Mouse (Mus musculus) MEL (cell line): Measurements from ENCODE around the gene Washc3. TPM values are rescaled to one million over a fixed set of nuclear protein-coding genes. Genes with fewer than 3 reads are reported as not detected.

ENCODE experiments used
- DNase-seq: peaks from one replicate; pipeline ENCODE4 v3.0.0; 2011; ENCODE audit warnings: low read depth, low spot score
- H3K27ac ChIP-seq: 2 replicates; pipeline ENCODE4 v1.5.1; 2012; ENCODE audit warnings: low read depth, mild to moderate bottlenecking, control low read depth, low read length, moderate library complexity; ENCODE audit not compliant: control insufficient read depth
- H3K27me3 ChIP-seq, 2 experiments: fragments of 150-350 bp in 1 of 2; sonication (generic) in 1 of 2; 2 replicates each; pipeline ENCODE4 v1.6.1; 2012; ENCODE audit warnings: low read length in 2 of 2, mild to moderate bottlenecking in 2 of 2, improper control_type of control experiment in 1 of 2, moderate library complexity in 1 of 2; ENCODE audit not compliant: insufficient read depth in 2 of 2, control insufficient read depth in 1 of 2
- H3K36me3 ChIP-seq, 2 experiments: 2 replicates each; pipeline ENCODE4 v1.6.1; 2012 to 2014; ENCODE audit warnings: low read length in 2 of 2, improper control_type of control experiment in 1 of 2, inconsistent platforms in 1 of 2, mild to moderate bottlenecking in 1 of 2; ENCODE audit not compliant: insufficient read depth in 2 of 2, control insufficient read depth in 1 of 2
- H3K4me1 ChIP-seq, 2 experiments: fragments of 150-350 bp in 1 of 2; sonication (generic) in 1 of 2; 2 replicates each; pipeline ENCODE4 v1.6.1; 2012; ENCODE audit warnings: low read length in 2 of 2, improper control_type of control experiment in 1 of 2, mild to moderate bottlenecking in 1 of 2; ENCODE audit not compliant: insufficient read depth in 2 of 2, control insufficient read depth in 1 of 2
- H3K4me3 ChIP-seq, 2 experiments: fragments of 150-350 bp in 1 of 2; sonication (generic) in 1 of 2; 2 replicates each; pipeline ENCODE4 v1.5.1; 2012; ENCODE audit warnings: low read depth in 2 of 2, low read length in 2 of 2, mild to moderate bottlenecking in 2 of 2, moderate library complexity in 2 of 2, control low read depth in 1 of 2, improper control_type of control experiment in 1 of 2; ENCODE audit not compliant: control insufficient read depth in 1 of 2, insufficient read depth in 1 of 2
- H3K79me2 ChIP-seq: 2 replicates; pipeline ENCODE4 v1.6.1; 2012; ENCODE audit warnings: mild to moderate bottlenecking, low read length, moderate library complexity; ENCODE audit not compliant: control insufficient read depth, poor library complexity, insufficient read depth
- H3K9ac ChIP-seq: 2 replicates; pipeline ENCODE4 v1.6.1; 2012; ENCODE audit warnings: low read depth, mild to moderate bottlenecking, control low read depth, low read length, moderate library complexity; ENCODE audit not compliant: control insufficient read depth, poor library complexity, severe bottlenecking
- H3K9me3 ChIP-seq: fragments of 150-350 bp; sonication (generic); replicated peaks from 2 replicates; pipeline ENCODE4 v1.6.1; 2012; ENCODE audit warnings: mild to moderate bottlenecking, low read length, improper control_type of control experiment, moderate library complexity; ENCODE audit not compliant: insufficient read depth
- CHD2 ChIP-seq: IDR thresholded peaks from 2 replicates; pipeline ENCODE4 v1.6.1; 2011; ENCODE audit warnings: low read length, improper control_type of control experiment
- CTCF ChIP-seq, 3 experiments: IDR thresholded peaks in 2 of 3; conservative IDR thresholded peaks in 1 of 3; 2 replicates each; pipeline ENCODE4 v1.5.1; 2011 to 2012; ENCODE audit warnings: low read length in 3 of 3, low read depth in 2 of 3, mild to moderate bottlenecking in 2 of 3, improper control_type of control experiment in 1 of 3, inconsistent platforms in 1 of 3, mixed read lengths in 1 of 3, moderate library complexity in 1 of 3; ENCODE audit not compliant: control insufficient read depth in 1 of 3, insufficient read depth in 1 of 3, poor library complexity in 1 of 3, severe bottlenecking in 1 of 3
- E2F4 ChIP-seq: IDR thresholded peaks from 2 replicates; pipeline ENCODE4 v1.6.1; 2011; ENCODE audit warnings: low read depth, low read length, improper control_type of control experiment, borderline replicate concordance
- GABPA ChIP-seq: IDR thresholded peaks from 2 replicates; pipeline ENCODE4 v1.6.1; 2012; ENCODE audit warnings: low read depth, mild to moderate bottlenecking, inconsistent platforms, low read length, improper control_type of control experiment, moderate library complexity
- JUND ChIP-seq: IDR thresholded peaks from 2 replicates; pipeline ENCODE4 v1.6.1; 2011; ENCODE audit warnings: low read depth, mild to moderate bottlenecking, improper control_type of control experiment, low read length
- MAFK ChIP-seq: IDR thresholded peaks from 2 replicates; pipeline ENCODE4 v1.6.1; 2011; ENCODE audit warnings: low read depth, mild to moderate bottlenecking, low read length, improper control_type of control experiment, borderline replicate concordance
- MXI1 ChIP-seq: IDR thresholded peaks from 2 replicates; pipeline ENCODE4 v1.6.1; 2011; ENCODE audit warnings: mild to moderate bottlenecking, low read depth, low read length, improper control_type of control experiment
- POLR2AphosphoS2 ChIP-seq: IDR thresholded peaks from 2 replicates; pipeline ENCODE4 v1.6.1; 2011; ENCODE audit warnings: low read length, improper control_type of control experiment
- POLR2AphosphoS5 ChIP-seq: IDR thresholded peaks from 2 replicates; pipeline ENCODE4 v1.6.1; 2012; ENCODE audit warnings: low read depth, borderline replicate concordance, mild to moderate bottlenecking, inconsistent platforms, low read length, moderate library complexity, mixed read lengths
- SIN3A ChIP-seq: IDR thresholded peaks from 2 replicates; pipeline ENCODE4 v1.6.1; 2012; ENCODE audit warnings: low read length, improper control_type of control experiment, inconsistent platforms
- TCF12 ChIP-seq: IDR thresholded peaks from 2 replicates; pipeline ENCODE4 v1.6.1; 2014; ENCODE audit warnings: low read depth, mild to moderate bottlenecking, inconsistent platforms, low read length, improper control_type of control experiment, moderate library complexity
- ZMIZ1 ChIP-seq: IDR thresholded peaks from 2 replicates; pipeline ENCODE4 v1.6.1; 2012; ENCODE audit warnings: low read depth, mild to moderate bottlenecking, inconsistent platforms, low read length, improper control_type of control experiment, moderate library complexity
- polyA plus RNA-seq, 2 experiments: library from polyadenylated mRNA; stranded (reverse) in 1 of 2; unstranded in 1 of 2; fragments of >175 nt in 1 of 2; fragments of >200 nt in 1 of 2; gene quantifications; 2 replicates each; pipeline versions ENCODE4 v1.2.1 to v1.2.4; 2012; ENCODE audit warnings: low replicate concordance in 2 of 2, low read depth in 1 of 2; ENCODE audit not compliant: insufficient read length in 2 of 2, insufficient read depth in 1 of 2, missing spikeins in 1 of 2
- total RNA-seq: library from RNA; depleted of rRNA; stranded (reverse); fragments of 300-350 nt; gene quantifications from 2 replicates; pipeline ENCODE4 v1.2.3, GENCODE M21; 2012; rRNA removed

The Washc3 gene
- total and polyA plus RNA-seq, 3 experiments = 40.2 to 41.4 TPM; not detected in 1

DNA sequence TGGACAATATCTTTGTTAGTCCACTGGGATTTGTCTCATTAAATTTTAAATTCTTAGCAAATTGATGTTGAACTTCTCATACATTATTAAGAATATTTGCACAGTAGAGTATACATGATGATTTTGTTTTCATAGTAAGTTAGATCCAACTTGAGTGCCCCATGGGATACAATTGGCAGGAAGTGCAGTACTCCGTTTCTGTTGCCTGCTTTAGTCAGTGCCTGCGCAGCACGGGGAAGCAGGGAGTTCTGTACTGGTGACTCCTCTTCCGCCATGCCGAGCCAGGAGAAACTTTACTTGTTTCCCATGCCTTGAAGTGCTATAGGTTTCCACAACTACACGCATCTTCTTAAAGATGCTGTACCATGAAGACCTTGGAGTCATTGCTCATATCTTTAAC is 94.2 kb downstream of the Washc3 start:
- Histone ChIP-seq H3K9me3 (no peaks in the 10 kb centered on the region), H3K4me3 (no peak overlapping the region), H3K27ac (no peak overlapping the region), H3K4me1 (no peaks in the 10 kb centered on the region), H3K9ac (no peak overlapping the region), H3K36me3 (no peaks in the 10 kb centered on the region), H3K79me2 (no peaks in the 10 kb centered on the region), H3K27me3 (no peaks in the 10 kb centered on the region)
- TF ChIP-seq MAFK (no peak), MXI1 (no peak), ZMIZ1 (no peak), POLR2AphosphoS2 (no peak), GABPA (no peak), POLR2AphosphoS5 (no peak), E2F4 (no peak), JUND (no peak), CTCF (IDR thresholded peaks at IDR 0.05 in 2 of 3, conservative IDR thresholded peaks at IDR 0.05 in 1 of 3; ENCODE audit: control insufficient read depth in 1 of 3, insufficient read depth in 1 of 3, low read depth in 2 of 3, low read length in 3 of 3, poor library complexity in 1 of 3, severe bottlenecking in 1 of 3) (no peak), CHD2 (no peak), TCF12 (no peak), SIN3A (no peak)
- no peak for DNase-seq

Other genes starting within 250 kb of the Washc3 start
- 0.23 TPM in 1 of 2 replicates, not detected in the other for gene Pmch, start 110.0 kb upstream of the Washc3 start, total RNA-seq
- gene Pmch, start 110.0 kb upstream of the Washc3 start, polyA plus RNA-seq = 1 to 10 TPM in 1 of 2 experiments, not detected in 1; 1.8 TPM
- 17.6 and 19.0 TPM in 2 replicates for gene Parpbp, start 54.2 kb upstream of the Washc3 start, total RNA-seq
- 10 to 100 TPM in 1 of 2 experiments, not detected in 1; 14.6 TPM for gene Parpbp, start 54.2 kb upstream of the Washc3 start, polyA plus RNA-seq
- 109 and 118 TPM in 2 replicates for gene Nup37, start 54.1 kb upstream of the Washc3 start, total RNA-seq
- gene Nup37, start 54.1 kb upstream of the Washc3 start, polyA plus RNA-seq = 100 to 1,000 TPM in 1 of 2 experiments, 10 to 100 TPM in 1; 85.4 to 193 TPM
- gene Dram1, start 178.0 kb downstream of the Washc3 start, total RNA-seq = not detected in 2 replicates
- under 1 TPM in 1 of 2 experiments, not detected in 1; 0.17 TPM for gene Dram1, start 178.0 kb downstream of the Washc3 start, polyA plus RNA-seq
- 14.2 and 15.1 TPM in 2 replicates for gene Gnptab, start 178.0 kb downstream of the Washc3 start, total RNA-seq
- 10 to 100 TPM in 1 of 2 experiments, not detected in 1; 24.1 TPM for gene Gnptab, start 178.0 kb downstream of the Washc3 start, polyA plus RNA-seq